Mouse (Mus musculus): ENCODE data around the gene Uchl1.

The Uchl1 gene

GRCm38 (mm10) chr5:66707859-66708258, 32.0 kb downstream of the Uchl1 start:
- DNase-seq (ENCODE audit: low spot score in 2 of 2) = no peak

GRCm38 (mm10) chr5:66710445-66711019, 34.6 kb downstream of the Uchl1 start:
- no peak for DNase-seq (ENCODE audit: low spot score in 2 of 2)

GRCm38 (mm10) chr5:66712801-66713200, 36.9 kb downstream of the Uchl1 start:
- DNase-seq (ENCODE audit: low spot score in 2 of 2) = peak in 1 of 2 experiments; percentile 9

- no peak for DNase-seq (ENCODE audit: low spot score in 2 of 2)
Measured at GRCm38 (mm10) chr5:66715498-66715931, 39.6 kb downstream of the Uchl1 start.

- no peak for DNase-seq (ENCODE audit: low spot score in 2 of 2)
Measured at GRCm38 (mm10) chr5:66717931-66718330, 42.0 kb downstream of the Uchl1 start.

- DNase-seq (ENCODE audit: low spot score in 2 of 2) = no peak
Measured at GRCm38 (mm10) chr5:66718413-66718812, 42.5 kb downstream of the Uchl1 start.

GRCm38 (mm10) chr5:66718880-66719279, 43.0 kb downstream of the Uchl1 start:
- no peak for DNase-seq (ENCODE audit: low spot score in 2 of 2)

GRCm38 (mm10) chr5:66720921-66721320, 45.0 kb downstream of the Uchl1 start:
- DNase-seq (ENCODE audit: low spot score in 2 of 2) = no peak

GRCm38 (mm10) chr5:66722586-66722985, 46.7 kb downstream of the Uchl1 start:
- DNase-seq (ENCODE audit: low spot score in 2 of 2) = no peak

- DNase-seq (ENCODE audit: low spot score in 2 of 2) = no peak
Measured at GRCm38 (mm10) chr5:66723037-66723436, 47.1 kb downstream of the Uchl1 start.

- DNase-seq (ENCODE audit: low spot score in 2 of 2) = no peak
Measured at GRCm38 (mm10) chr5:66723626-66724025, 47.7 kb downstream of the Uchl1 start.

- no peak for DNase-seq (ENCODE audit: low spot score in 2 of 2)
Measured at GRCm38 (mm10) chr5:66729306-66729705, 53.4 kb downstream of the Uchl1 start.

GRCm38 (mm10) chr5:66730621-66731301, 54.9 kb downstream of the Uchl1 start:
- DNase-seq (ENCODE audit: low spot score in 2 of 2) = no peak

- DNase-seq (ENCODE audit: low spot score in 2 of 2) = no peak
Measured at GRCm38 (mm10) chr5:66731302-66731697, 55.4 kb downstream of the Uchl1 start.

- no peak for DNase-seq (ENCODE audit: low spot score in 2 of 2)
Measured at GRCm38 (mm10) chr5:66733556-66733955, 57.7 kb downstream of the Uchl1 start.

All from urinary bladder, postnatal 36 days (tissue).